ENCODE assay signal across 17 mouse cellular contexts in genomic region chr5:92490304-92490703, GRCm38 (mm10). TPM values are rescaled to one million over a fixed set of nuclear protein-coding genes. Genes with fewer than 3 reads are reported as not detected.
A peak's percentile ranks its signal among the peaks of the same experiment; 100 is the strongest.
DNase-seq lines count a peak whose midpoint lies in the region; ATAC-seq and TF ChIP-seq lines count a peak whose summit lies in the region.
"Had no signal": no experiment of that assay in that cellular context is flagged by ENCODE, and none has a peak within 500 bp of the region (broad histone marks: within the 10 kb centered on the region; RNA-seq: fewer than 3 reads in every experiment).

No protein-coding gene starts in this region.

- H3K4me1 ChIP-seq in heart, postnatal 0 days (ENCODE audit: control insufficient read depth, insufficient read depth) = peaks cover 54% of the 10 kb centered on the region
- peaks cover 45% of the 10 kb centered on the region for H3K4me1 ChIP-seq in heart, embryonic 10.5 days
- H3K4me1 ChIP-seq in spleen, adult 2 months (ENCODE audit: control insufficient read depth, insufficient read depth, insufficient read length) = peaks cover 6% of the 10 kb centered on the region; the same call in 1 of the 2 replicates
- peaks cover 48% of the 10 kb centered on the region for H3K4me1 ChIP-seq in liver, embryonic 13.5 days (replicated peaks)
- H3K4me1 ChIP-seq in stomach, postnatal 0 days (replicated peaks; ENCODE audit: control insufficient read depth, insufficient read depth) = peaks cover 8% of the 10 kb centered on the region

- H3K9me3 ChIP-seq in heart, postnatal 0 days (replicated peaks; ENCODE audit: control insufficient read depth, low read length) = no peaks in the 10 kb centered on the region
- no peaks in the 10 kb centered on the region for H3K9me3 ChIP-seq in heart, embryonic 10.5 days
- H3K9me3 ChIP-seq in liver, embryonic 13.5 days (replicated peaks) = no peaks in the 10 kb centered on the region
- H3K9me3 ChIP-seq in stomach, postnatal 0 days (ENCODE audit: control insufficient read depth, low read length) = no peaks in the 10 kb centered on the region
- H3K9me3 ChIP-seq: embryonic facial prominence, embryonic 13.5 days; forebrain, embryonic 15.5 days; liver, embryonic 15.5 days had no signal

- 76% methylated on average over 3 of the region's 3 CpGs for WGBS in heart, postnatal 0 days
- WGBS in heart, embryonic 10.5 days = 79% methylated on average over 3 of the region's 3 CpGs
- WGBS in spleen, adult 2 months = 59% methylated on average over 3 of the region's 3 CpGs
- WGBS in liver, embryonic 13.5 days (ENCODE audit: insufficient replicate concordance) = 44% methylated on average over 3 of the region's 3 CpGs
- WGBS in stomach, postnatal 0 days = 71% methylated on average over 3 of the region's 3 CpGs

- no peaks in the 10 kb centered on the region for H3K36me3 ChIP-seq in heart, postnatal 0 days (replicated peaks; ENCODE audit: control insufficient read depth, insufficient read depth, low read length)
- peaks cover 6% of the 10 kb centered on the region for H3K36me3 ChIP-seq in heart, embryonic 10.5 days
- H3K36me3 ChIP-seq in spleen, adult 2 months (ENCODE audit: control insufficient read depth, insufficient read depth, low read length) = no peaks in the 10 kb centered on the region
- no peaks in the 10 kb centered on the region for H3K36me3 ChIP-seq in liver, embryonic 13.5 days
- H3K36me3 ChIP-seq in stomach, postnatal 0 days (ENCODE audit: control insufficient read depth, insufficient read depth, low read length) = no peaks in the 10 kb centered on the region
- H3K36me3 ChIP-seq: liver, embryonic 15.5 days had no signal

- no peak for ATAC-seq in heart, postnatal 0 days (ENCODE audit: insufficient read depth, low read depth)
- ATAC-seq in liver, embryonic 13.5 days (ENCODE audit: low read depth) = peak; percentile 6; the same call in 1 of the 2 replicates
- no peak for ATAC-seq in stomach, postnatal 0 days (ENCODE audit: low FRiP score, low TSS enrichment)

- H3K4me3 ChIP-seq in heart, postnatal 0 days (ENCODE audit: low read depth, low read length) = no peak overlapping the region
- H3K4me3 ChIP-seq in heart, embryonic 10.5 days = no peak overlapping the region
- H3K4me3 ChIP-seq in spleen, adult 2 months (ENCODE audit: extremely low read depth, insufficient read depth, insufficient read length) = no peak overlapping the region
- H3K4me3 ChIP-seq in liver, embryonic 13.5 days (replicated peaks) = no peak overlapping the region
- H3K4me3 ChIP-seq in stomach, postnatal 0 days (ENCODE audit: low read depth, low read length) = no peak overlapping the region
- H3K4me3 ChIP-seq: embryonic facial prominence, embryonic 13.5 days; forebrain, embryonic 15.5 days; liver, embryonic 15.5 days had no signal

- no peaks in the 10 kb centered on the region for H3K27me3 ChIP-seq in heart, postnatal 0 days (ENCODE audit: control insufficient read depth, insufficient read depth, low read length)
- no peaks in the 10 kb centered on the region for H3K27me3 ChIP-seq in heart, embryonic 10.5 days (ENCODE audit: insufficient read depth, poor library complexity, severe bottlenecking)
- no peaks in the 10 kb centered on the region for H3K27me3 ChIP-seq in spleen, adult 2 months (ENCODE audit: control insufficient read depth, insufficient read depth, low read length)
- no peaks in the 10 kb centered on the region for H3K27me3 ChIP-seq in liver, embryonic 13.5 days
- no peaks in the 10 kb centered on the region for H3K27me3 ChIP-seq in stomach, postnatal 0 days (ENCODE audit: control insufficient read depth, insufficient read depth, low read length)
- H3K27me3 ChIP-seq: embryonic facial prominence, embryonic 13.5 days; forebrain, embryonic 15.5 days; liver, embryonic 15.5 days had no signal

- H3K27ac ChIP-seq in heart, postnatal 0 days (ENCODE audit: low read depth) = peak overlapping the region; percentile 66
- no peak overlapping the region for H3K27ac ChIP-seq in heart, embryonic 10.5 days
- H3K27ac ChIP-seq in spleen, adult 2 months (ENCODE audit: insufficient read depth, low read length) = peak overlapping the region; percentile 12; the same call in 1 of the 2 replicates
- peak overlapping the region; percentile 39; the same call in 1 of the 2 replicates for H3K27ac ChIP-seq in liver, embryonic 13.5 days
- peak overlapping the region; percentile 35; the same call in 1 of the 2 replicates for H3K27ac ChIP-seq in stomach, postnatal 0 days (replicated peaks)
- H3K27ac ChIP-seq: liver, embryonic 15.5 days had no signal

- no peak for DNase-seq in heart, postnatal 0 days (ENCODE audit: low spot score)
- no peak for DNase-seq in heart, embryonic 10.5 days (ENCODE audit: low spot score)
- no peak for DNase-seq in spleen, adult 2 months (ENCODE audit: low read depth in 1 of 2, low spot score in 2 of 2)
- no peak for DNase-seq in spleen, postnatal 10 days (ENCODE audit: low spot score in 2 of 2)
- no peak for DNase-seq in liver, embryonic 13.5 days
- DNase-seq in stomach, postnatal 0 days (ENCODE audit: low spot score) = no peak
- DNase-seq in testis, postnatal 14 days (ENCODE audit: low spot score) = no peak
- DNase-seq: adrenal gland, postnatal 14 days; cerebellum, adult 9-11 months; gastrocnemius, postnatal 36 days; kidney, adult 11 months; lung, postnatal 36 days had no signal

- no peak overlapping the region for H3K9ac ChIP-seq in heart, postnatal 0 days (replicated peaks; ENCODE audit: low read depth, low read length)
- 0 out of 2 replicates have a peak overlapping the region, but pooled peaks have one; percentile 13 for H3K9ac ChIP-seq in liver, embryonic 13.5 days
- no peak overlapping the region for H3K9ac ChIP-seq in stomach, postnatal 0 days (ENCODE audit: low read length)
- H3K9ac ChIP-seq: embryonic facial prominence, embryonic 13.5 days; forebrain, embryonic 15.5 days; liver, embryonic 15.5 days had no signal

- TF ChIP-seq POLR2A in spleen, adult 2 months (IDR thresholded peaks at IDR 0.05; ENCODE audit: low read depth, low read length) = no peak

- TF ChIP-seq EP300 in heart, postnatal 0 days (IDR thresholded peaks at IDR 0.05; ENCODE audit: low read depth) = no peak
- no peak for TF ChIP-seq EP300 in stomach, postnatal 0 days (optimal IDR thresholded peaks at IDR 0.05)

- TF ChIP-seq CTCF in heart, postnatal 0 days (IDR thresholded peaks at IDR 0.05; ENCODE audit: low read depth) = no peak
- TF ChIP-seq CTCF in spleen, adult 2 months (IDR thresholded peaks at IDR 0.05; ENCODE audit: extremely low read depth, insufficient read depth, insufficient read length, insufficient replicate concordance) = no peak
- no peak for TF ChIP-seq CTCF in stomach, postnatal 0 days (IDR thresholded peaks at IDR 0.05; ENCODE audit: low read depth)

- H3K4me2 ChIP-seq in heart, postnatal 0 days (ENCODE audit: low read depth, low read length) = peak overlapping the region; percentile 12; the same call in 1 of the 2 replicates
- H3K4me2 ChIP-seq in liver, embryonic 13.5 days = no peak overlapping the region
- H3K4me2 ChIP-seq in stomach, postnatal 0 days (replicated peaks; ENCODE audit: low read depth) = no peak overlapping the region
- H3K4me2 ChIP-seq: embryonic facial prominence, embryonic 13.5 days; forebrain, embryonic 15.5 days; heart, embryonic 11.5 days; liver, embryonic 15.5 days; midbrain, embryonic 11.5 days had no signal

RNA-seq across cellular contexts. Expression of gene Scarb2, which starts 16.3 kb away (rescaled TPM):
- 121 and 148 TPM in 2 replicates for total RNA-seq in heart, postnatal 0 days (2014; rRNA removed; ENCODE audit: low replicate concordance)
- 26.0 and 28.9 TPM in 2 replicates for polyA plus RNA-seq in heart, postnatal 0 days (2015; fragmentation: Nextera tagmentation; extraction: Ambion mirVana)
- 8.3 and 12.1 TPM in 2 replicates for polyA plus RNA-seq in heart, embryonic 10.5 days (2016; fragmentation: Nextera tagmentation; extraction: Ambion mirVana)
- polyA plus RNA-seq in spleen, adult 2 months (2012; rRNA removed) = 15.4 and 16.0 TPM in 2 replicates
- polyA plus RNA-seq in liver, embryonic 13.5 days (2015; fragmentation: Nextera tagmentation; extraction: Ambion mirVana) = 5.1 and 5.7 TPM in 2 replicates
- 19.1 and 20.9 TPM in 2 replicates for polyA plus RNA-seq in stomach, postnatal 0 days (2015; fragmentation: Nextera tagmentation; extraction: Ambion mirVana)

RNA-seq across cellular contexts. Expression of gene Nup54, which starts 55.3 kb away (rescaled TPM):
- total RNA-seq in heart, postnatal 0 days (2014; rRNA removed; ENCODE audit: low replicate concordance) = 14.2 and 35.0 TPM in 2 replicates
- polyA plus RNA-seq in heart, postnatal 0 days (2015; fragmentation: Nextera tagmentation; extraction: Ambion mirVana) = 21.1 and 22.0 TPM in 2 replicates
- polyA plus RNA-seq in heart, embryonic 10.5 days (2016; fragmentation: Nextera tagmentation; extraction: Ambion mirVana) = 52.8 and 60.8 TPM in 2 replicates
- polyA plus RNA-seq in spleen, adult 2 months (2012; rRNA removed) = 12.2 and 12.4 TPM in 2 replicates
- 39.6 and 45.0 TPM in 2 replicates for polyA plus RNA-seq in liver, embryonic 13.5 days (2015; fragmentation: Nextera tagmentation; extraction: Ambion mirVana)
- 20.5 and 21.4 TPM in 2 replicates for polyA plus RNA-seq in stomach, postnatal 0 days (2015; fragmentation: Nextera tagmentation; extraction: Ambion mirVana)
